Mouse (Mus musculus) lung, adult 2 months (tissue): ENCODE results near the gene Methig1.

Experiments used
- CTCF ChIP-seq: fragments of 200-500 bp; IDR thresholded peaks from 2 replicates; pipeline ENCODE4 v1.5.1; 2011; ENCODE audit warnings: mild to moderate bottlenecking, low read length, control low read depth; ENCODE audit not compliant: insufficient read depth
- POLR2A ChIP-seq: fragments of 200-500 bp; IDR thresholded peaks from 2 replicates; pipeline ENCODE4 v1.6.1; 2011; ENCODE audit warnings: low read depth, mild to moderate bottlenecking, control low read depth, low read length, borderline replicate concordance; ENCODE audit errors: extremely low read depth

GRCm38 (mm10) chr15:100325235-100325634 is 27.7 kb upstream of the Methig1 start:
- TF ChIP-seq CTCF (no peak), POLR2A (no peak)
